Mouse (Mus musculus) heart, postnatal 10 days (tissue): ENCODE measurements around the gene Gas2. TPM values are rescaled to one million over a fixed set of nuclear protein-coding genes. Genes with fewer than 3 reads are reported as not detected.
A peak's percentile ranks its signal among the peaks of the same experiment; 100 is the strongest.

Experiments
- DNase-seq, 2 experiments: peaks; one replicate each; pipeline ENCODE4 v3.0.0; 2021
- intact Hi-C: fragments of 180-260 bp; cut with DNase I; formaldehyde crosslinking; loops from one replicate; pipeline ENCODE4 v1.15.1; 2025
- total RNA-seq, 2 experiments: library from RNA; stranded (reverse); gene quantifications; 2 replicates each; pipeline ENCODE4 v1.2.3; 2021

The Gas2 gene
- total RNA-seq, 2 experiments from 2014 or later, result 11.7 to 15.3 TPM

DNA sequence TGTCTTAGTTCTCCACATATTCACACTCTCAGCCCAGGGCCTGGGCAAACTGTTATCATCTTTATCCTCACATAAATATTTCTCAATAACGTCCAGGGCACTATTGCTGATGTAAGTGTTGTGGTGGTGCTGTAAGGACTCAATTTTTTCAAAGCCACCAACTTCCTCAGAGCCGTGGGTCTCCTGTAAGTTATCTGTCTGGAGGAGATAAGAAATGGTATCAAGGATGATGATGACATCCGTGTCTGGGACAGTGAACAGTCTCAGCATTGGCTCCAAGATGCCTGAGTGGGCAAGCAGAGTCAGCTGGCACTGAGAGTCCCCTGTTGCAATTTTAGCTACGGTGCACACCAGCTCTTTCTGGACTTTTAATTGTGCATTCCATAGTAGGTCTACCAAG lies 160.2 kb downstream of the Gas2 start:
- no peak for DNase-seq
- intact Hi-C loops, result no loop called here

DNA sequence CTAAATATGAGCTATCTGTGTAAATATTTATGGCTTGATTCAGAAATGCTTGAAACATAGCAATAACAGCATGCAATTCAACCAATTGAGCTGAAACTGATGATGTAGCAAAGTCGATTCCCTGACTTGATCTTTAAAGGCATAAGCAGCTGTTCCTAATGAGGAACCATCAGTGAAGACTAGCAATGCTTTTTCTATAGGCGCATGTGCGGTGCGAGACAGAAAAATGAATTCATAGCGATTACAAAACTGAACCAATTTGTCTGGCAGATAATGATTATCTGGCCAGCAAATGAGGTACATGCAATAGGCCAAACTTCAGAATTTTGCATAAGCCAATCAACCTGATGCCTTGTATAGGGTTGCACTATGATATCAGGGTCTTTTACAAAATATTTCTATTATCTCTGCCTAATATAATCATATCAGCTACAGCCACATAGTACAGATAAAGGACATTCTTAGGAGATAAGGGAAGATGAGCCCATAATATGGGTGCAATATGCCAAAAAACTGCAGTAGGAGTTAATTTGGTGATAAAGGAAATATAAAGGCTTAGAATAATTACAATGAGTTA lies 162.3 kb downstream of the Gas2 start:
- no peak for DNase-seq
- intact Hi-C loops, result no loop called here

DNA sequence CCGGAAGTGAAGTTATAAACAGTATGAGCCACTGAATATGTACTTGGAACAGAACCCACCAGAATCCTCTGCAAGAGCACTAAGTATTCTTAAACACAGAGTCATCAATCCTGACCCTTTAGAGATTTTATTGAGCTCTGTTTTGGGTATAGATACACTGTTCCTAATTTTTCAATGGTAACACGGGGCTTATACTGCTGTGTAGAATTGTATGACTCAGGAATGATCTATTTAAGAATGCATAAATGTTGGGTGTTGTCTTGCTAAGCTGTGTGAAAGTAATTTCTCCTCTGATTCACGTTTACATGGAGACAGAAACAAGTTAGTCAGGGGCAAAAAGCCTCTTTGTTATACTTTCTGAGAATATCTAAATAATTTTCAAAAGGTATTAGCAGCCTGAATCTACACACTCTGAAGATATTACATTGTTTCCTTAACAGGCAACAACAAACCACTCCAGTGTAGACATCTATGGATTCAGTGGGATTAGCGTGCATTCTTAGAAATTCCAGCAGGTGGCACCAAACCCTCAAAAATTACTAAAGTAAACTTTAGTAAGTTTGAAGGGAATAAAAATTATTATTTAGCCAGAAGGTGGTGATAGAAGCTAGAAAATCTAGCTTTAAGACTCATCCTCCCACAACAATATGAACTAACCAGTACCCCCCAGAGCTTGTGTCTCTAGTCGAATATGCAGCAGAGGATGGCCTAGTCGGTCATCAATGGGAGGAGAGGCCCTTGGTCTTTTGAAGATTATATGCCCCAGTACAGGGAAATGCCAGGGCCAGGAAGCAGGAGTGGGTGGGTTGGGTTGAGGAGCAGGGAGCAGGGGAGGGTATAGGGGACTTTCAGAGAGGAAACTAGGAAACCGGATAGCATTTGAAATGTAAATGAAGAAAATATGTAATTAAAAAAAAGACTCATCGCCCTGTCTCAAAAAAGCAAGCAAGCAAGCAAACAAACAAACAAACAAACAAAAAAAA lies 176.1 kb downstream of the Gas2 start:
- intact Hi-C loops, result no loop called here
- peak; percentile 28 to 43 for DNase-seq

Other genes with a start within 250 kb of the Gas2 start
- not detected for gene Slc17a6, start 240.0 kb upstream of the Gas2 start, total RNA-seq
- 1 to 10 TPM; 2.8 to 3.8 TPM for gene Fancf, start 252 bp downstream of the Gas2 start, total RNA-seq
- 10 to 100 TPM; 11.9 to 12.2 TPM for gene Svip, start 144.0 kb downstream of the Gas2 start, total RNA-seq
- gene 1700015G11Rik, start 153.7 kb downstream of the Gas2 start, total RNA-seq, result not detected